Mouse (Mus musculus) stomach, postnatal 0 days (tissue): ENCODE data around the gene Ahsg.

Source experiments
- CTCF ChIP-seq: IDR thresholded peaks from 2 replicates; pipeline ENCODE4 v1.5.1; 2016; ENCODE audit warnings: antibody characterized with exemption, low read depth, mild to moderate bottlenecking, moderate library complexity
- EP300 ChIP-seq: optimal IDR thresholded peaks from 2 replicates; pipeline ENCODE3; 2016; ENCODE audit warnings: antibody characterized with exemption

DNA sequence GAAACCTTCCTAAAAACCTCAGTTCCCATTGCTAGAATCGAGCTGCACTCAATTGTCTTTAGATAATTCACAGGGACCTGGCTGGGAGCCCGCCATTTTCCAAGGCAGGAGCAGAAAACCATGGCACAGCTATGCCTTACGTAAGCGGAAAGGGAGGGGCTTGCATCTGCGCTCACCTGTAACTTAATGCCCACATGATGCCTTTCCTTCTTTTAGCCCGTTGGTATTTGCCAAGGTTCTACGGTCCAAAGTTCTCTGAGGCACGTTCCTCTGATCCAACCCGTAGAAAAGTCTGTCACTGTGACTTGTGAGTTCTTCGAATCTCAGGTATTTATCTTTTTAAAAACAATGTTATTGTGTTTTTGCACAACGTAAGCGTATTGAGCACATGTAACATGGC, 46.6 kb downstream of the Ahsg start:
- TF ChIP-seq CTCF = no peak
- no peak for TF ChIP-seq EP300
